Mouse (Mus musculus) kidney, postnatal 14 days (tissue): ENCODE results near the gene Sfxn1.

ENCODE experiments used
- DNase-seq: peaks from one replicate; pipeline ENCODE4 v3.0.0; 2022; ENCODE audit warnings: mixed read lengths

Gene Sfxn1

DNA sequence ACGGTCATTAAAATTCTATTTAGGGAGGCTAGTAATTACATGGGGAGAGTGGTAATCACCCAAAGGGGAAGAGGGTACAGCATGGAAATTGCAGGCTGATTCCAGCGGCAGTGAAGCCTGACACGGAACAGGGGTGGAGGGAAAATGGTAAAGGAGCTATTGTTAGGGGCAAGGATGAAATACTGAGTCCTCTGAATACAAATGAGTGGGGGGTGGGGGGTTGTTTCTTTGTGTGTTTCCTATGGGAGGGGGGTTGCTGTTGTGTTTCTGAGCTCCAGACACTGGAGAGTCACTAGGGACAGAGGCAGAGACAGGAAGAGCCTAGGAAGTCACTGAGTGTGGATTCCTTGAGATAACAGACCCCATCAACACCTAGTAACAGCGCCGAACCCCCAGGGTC lies 72.1 kb downstream of the Sfxn1 start:
- no peak for DNase-seq

DNA sequence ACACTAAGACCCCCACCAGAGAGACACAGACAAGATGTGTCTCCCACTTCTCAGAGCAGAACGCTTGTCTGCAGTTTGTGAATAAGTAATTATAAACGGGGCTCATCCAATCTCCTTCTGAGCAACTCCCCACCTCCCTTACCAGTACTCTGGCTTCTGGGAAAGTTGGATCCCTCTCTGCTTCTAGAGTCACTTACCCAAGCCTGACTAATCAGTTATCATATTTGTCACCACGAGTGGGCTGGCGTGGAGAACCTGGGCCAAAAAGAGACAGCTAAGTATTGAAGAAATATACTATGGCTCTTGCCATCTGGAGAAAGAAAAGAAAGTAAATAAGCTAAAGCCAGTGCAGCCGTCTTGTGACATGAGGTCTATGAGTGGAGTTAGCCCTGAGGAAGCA lies 73.0 kb downstream of the Sfxn1 start:
- DNase-seq, result no peak

DNA sequence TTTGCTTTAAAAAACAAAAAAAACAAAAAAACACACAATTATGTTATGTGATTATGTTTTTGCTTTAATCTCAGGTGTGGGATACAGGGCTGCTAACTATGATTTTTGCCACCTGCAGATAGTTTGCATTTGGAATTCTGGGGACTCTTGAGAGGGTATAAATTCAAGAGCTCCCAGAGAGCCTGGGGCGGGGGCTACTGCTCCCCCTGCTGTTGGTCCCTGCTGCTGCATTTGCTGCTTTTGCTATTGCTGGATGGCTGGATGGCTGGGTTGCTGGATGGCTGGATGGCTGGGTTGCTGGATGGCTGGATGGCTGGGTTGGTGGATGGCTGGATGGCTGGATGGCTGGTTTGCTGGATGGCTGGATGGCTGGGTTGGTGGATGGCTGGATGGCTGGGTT lies 75.7 kb downstream of the Sfxn1 start:
- no peak for DNase-seq

DNA sequence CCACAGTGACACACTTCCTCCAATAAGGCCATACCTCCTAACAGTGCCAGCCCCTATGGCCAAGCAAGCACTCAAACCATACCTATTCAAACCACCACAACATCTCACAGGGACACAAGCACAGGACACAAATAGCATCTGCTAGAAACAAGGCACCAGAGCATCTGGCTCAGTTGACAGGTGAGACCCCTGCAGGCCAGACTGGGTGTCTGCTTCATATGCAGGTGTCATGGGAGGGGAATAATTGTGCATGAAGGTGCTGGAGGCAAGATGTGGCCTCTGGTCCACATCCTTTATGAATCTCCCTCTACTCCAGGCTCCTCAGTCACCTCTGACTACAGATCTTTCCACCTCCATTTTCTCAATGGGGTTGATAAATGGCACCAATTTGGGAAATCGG lies 80.8 kb downstream of the Sfxn1 start:
- DNase-seq, result no peak

GRCm38 (mm10) chr13:54152911-54153310 lies 81.2 kb downstream of the Sfxn1 start:
- no peak for DNase-seq

DNA sequence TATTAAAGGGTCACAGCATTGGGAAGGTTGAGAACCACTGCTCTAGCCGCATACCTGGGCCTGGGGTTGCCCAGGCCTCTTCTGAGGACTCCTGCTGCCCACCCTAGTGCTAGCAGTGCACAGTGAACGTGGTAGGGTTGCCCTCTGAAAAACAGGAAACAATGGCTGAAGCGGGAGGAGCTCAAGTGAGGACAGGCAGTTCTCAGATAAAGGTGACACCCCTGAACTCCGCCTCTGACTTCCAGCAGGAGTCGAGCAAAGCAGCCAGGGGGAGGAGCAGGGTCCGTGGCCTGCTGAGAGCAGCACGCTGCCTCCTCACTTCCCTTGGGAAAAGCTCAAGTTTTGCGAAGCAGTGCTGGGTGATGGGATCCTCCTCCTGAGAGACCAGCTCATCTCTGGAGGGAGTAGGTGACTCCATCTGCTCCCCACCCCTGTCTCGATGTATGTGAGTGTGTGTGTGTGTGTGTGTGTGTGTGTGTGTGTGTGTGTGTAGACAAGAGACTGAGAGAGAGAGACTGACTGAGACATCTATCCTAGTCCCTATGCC lies 82.1 kb downstream of the Sfxn1 start:
- no peak for DNase-seq

DNA sequence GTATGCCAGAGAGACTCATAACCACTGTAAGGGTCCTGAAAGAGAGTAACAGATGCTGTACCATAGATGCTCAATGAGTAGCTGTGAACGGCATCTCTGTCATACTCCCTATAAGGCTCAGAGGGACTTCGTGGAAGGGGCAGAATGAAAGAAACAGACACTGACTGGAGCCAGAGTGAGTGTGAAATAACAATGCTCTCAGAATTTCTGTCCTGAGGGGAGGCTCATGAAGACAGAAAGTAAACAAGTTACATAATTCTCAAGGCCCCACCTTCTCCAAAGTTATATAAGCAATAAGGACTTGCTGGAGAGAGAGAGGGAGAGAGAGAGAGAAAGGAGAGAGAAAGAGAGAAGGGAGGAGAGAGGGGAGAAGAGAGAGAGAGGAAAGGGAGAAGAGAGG lies 84.2 kb downstream of the Sfxn1 start:
- no peak for DNase-seq
